Mouse (Mus musculus): ENCODE measurements at regions not wholly inside any gene's neighbourhood (a gene's known extent, or its start where the extent isn't known, plus 50 kb on each side); places are given as distances from the start of the nearest gene placed in this dataset.

- no peak for TF ChIP-seq CTCF (conservative IDR thresholded peaks at IDR 0.05; ENCODE audit: insufficient read depth, insufficient read length, low read depth, low read length)
- no peak for TF ChIP-seq POLR2A (IDR thresholded peaks at IDR 0.05; ENCODE audit: low read depth, low read length)
Observed at GRCm38 (mm10) chr13:85922696-85923095, 124.0 kb downstream of the Cox7c start.

Measured in kidney, adult 2 months (tissue).